Mouse (Mus musculus) heart, postnatal 0 days (tissue): ENCODE results near the gene Timp2. TPM values are rescaled to one million over a fixed set of nuclear protein-coding genes. Genes with fewer than 3 reads are reported as not detected.
A peak's percentile ranks its signal among the peaks of the same experiment; 100 is the strongest.

Experiments used
- ATAC-seq: fragments of 200-750 bp; cut with Nextera tagmentation; 2 replicates; pipeline ENCODE4 v1.8.0; 2017; ENCODE audit warnings: low read depth, moderate number of reproducible peaks, moderate library complexity; ENCODE audit not compliant: insufficient read depth
- DNase-seq: peaks from one replicate; pipeline ENCODE4 v3.0.0-alpha.2; 2016; ENCODE audit warnings: low spot score
- H3K27ac ChIP-seq: fragments of 300-500 bp; sonication (generic); 2 replicates; pipeline ENCODE4 v1.5.1; 2014; ENCODE audit warnings: low read depth, mild to moderate bottlenecking
- H3K27me3 ChIP-seq: fragments of 300-500 bp; sonication (generic); 2 replicates; pipeline ENCODE4 v1.6.1; 2014; ENCODE audit warnings: low read length, mixed read lengths; ENCODE audit not compliant: control insufficient read depth, insufficient read depth
- H3K36me3 ChIP-seq: fragments of 300-500 bp; sonication (generic); replicated peaks from 2 replicates; pipeline ENCODE4 v1.6.1; 2014; ENCODE audit warnings: low read length, mixed read lengths; ENCODE audit not compliant: control insufficient read depth, insufficient read depth
- H3K4me1 ChIP-seq: fragments of 300-500 bp; sonication (generic); 2 replicates; pipeline ENCODE4 v1.6.1; 2014; ENCODE audit warnings: antibody characterized with exemption; ENCODE audit not compliant: control insufficient read depth, insufficient read depth
- H3K4me2 ChIP-seq: fragments of 300-500 bp; sonication (generic); 2 replicates; pipeline ENCODE4 v1.6.1; 2014; ENCODE audit warnings: low read depth, mild to moderate bottlenecking, low read length, moderate library complexity
- H3K4me3 ChIP-seq: fragments of 300-500 bp; sonication (generic); 2 replicates; pipeline ENCODE4 v1.5.1; 2014; ENCODE audit warnings: low read depth, low read length
- H3K9ac ChIP-seq: fragments of 300-500 bp; sonication (generic); replicated peaks from 2 replicates; pipeline ENCODE4 v1.6.1; 2014; ENCODE audit warnings: low read depth, low read length, mixed read lengths
- H3K9me3 ChIP-seq: fragments of 300-500 bp; sonication (generic); replicated peaks from 2 replicates; pipeline ENCODE4 v1.6.1; 2016; ENCODE audit warnings: low read length; ENCODE audit not compliant: control insufficient read depth
- CTCF ChIP-seq: IDR thresholded peaks from 2 replicates; pipeline ENCODE4 v1.5.1; 2016; ENCODE audit warnings: antibody characterized with exemption, control low read depth, low read depth
- EP300 ChIP-seq: IDR thresholded peaks from 2 replicates; pipeline ENCODE4 v1.6.1; 2016; ENCODE audit warnings: antibody characterized with exemption, low read depth
- WGBS: fragments of 180-500 bp; shearing (Covaris S2); extraction: QIAGEN DNeasy Blood & Tissue Kit; methylation state at CpG from one replicate; pipeline ENCODE4 v1.1.7; 2014; 5-methylcytosine and 5-hydroxymethylcytosine counted together
- polyA plus RNA-seq: library from polyadenylated mRNA; unstranded; fragments of >200 nt; fragmentation: Nextera tagmentation; extraction: Ambion mirVana; gene quantifications from 2 replicates; pipeline ENCODE4 v1.2.1, GENCODE M21; 2015
- total RNA-seq: library from RNA; depleted of rRNA; stranded (reverse); fragments of >200 nt; gene quantifications from 2 replicates; pipeline ENCODE4 v1.2.3, GENCODE M21; 2014; ENCODE audit warnings: low replicate concordance

The Timp2 gene
- total and polyA plus RNA-seq, 2 experiments from 2014 or later, result 65.5 to 78.5 TPM

DNA sequence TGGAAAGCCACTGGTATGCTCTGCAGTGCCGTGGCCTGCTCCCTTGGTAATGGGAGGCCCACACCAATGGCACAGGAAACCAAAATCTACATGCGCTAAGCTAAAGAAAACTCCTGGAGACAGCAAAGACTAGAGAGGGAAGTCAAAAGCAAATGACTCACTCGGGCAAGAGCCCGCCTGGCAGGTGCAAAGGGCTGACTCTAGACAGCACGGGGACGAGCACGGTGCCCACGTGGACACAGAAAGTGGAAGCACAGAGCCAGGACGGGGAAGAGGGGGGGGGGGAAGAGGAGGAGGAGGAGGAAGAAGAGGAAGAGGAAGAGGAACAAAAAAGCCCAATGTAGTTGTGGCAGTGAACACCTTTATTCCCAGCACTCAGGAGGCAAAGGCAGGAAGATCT, 80.4 kb downstream of the Timp2 start:
- no peaks in the 10 kb centered on the region for H3K9me3 ChIP-seq
- no peak overlapping the region for H3K9ac ChIP-seq
- H3K4me1 ChIP-seq, result no peaks in the 10 kb centered on the region
- H3K27me3 ChIP-seq, result no peaks in the 10 kb centered on the region
- no peak for TF ChIP-seq EP300
- TF ChIP-seq CTCF, result no peak
- no peak overlapping the region for H3K4me2 ChIP-seq
- no peak overlapping the region for H3K27ac ChIP-seq
- ATAC-seq (no peak), DNase-seq (no peak)
- H3K36me3 ChIP-seq, result peaks cover 93% of the 10 kb centered on the region
- WGBS, result 91% methylated on average over 9 of the region's 9 CpGs
- no peak overlapping the region for H3K4me3 ChIP-seq

DNA sequence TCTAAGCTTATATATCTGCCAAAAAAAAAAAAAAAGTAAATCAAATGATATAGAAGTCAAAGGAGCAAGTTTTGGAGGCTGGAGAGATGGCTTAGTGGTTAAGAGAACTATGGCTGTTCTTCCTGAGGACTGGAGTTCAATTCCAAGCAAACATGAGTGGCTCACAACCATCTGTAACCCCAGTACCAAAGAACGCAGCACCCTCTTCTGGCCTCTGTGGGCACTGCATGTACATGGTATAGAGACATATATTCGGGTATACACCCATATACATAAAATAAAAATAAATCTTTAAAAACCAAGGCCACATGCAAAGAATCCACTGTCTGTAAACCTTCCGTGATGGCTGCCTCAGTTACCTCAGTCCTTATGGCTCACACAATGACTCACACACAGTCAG, 85.7 kb downstream of the Timp2 start:
- Histone ChIP-seq H3K4me1 (no peaks in the 10 kb centered on the region), H3K36me3 (peaks cover 96% of the 10 kb centered on the region), H3K4me2 (no peak overlapping the region), H3K9ac (no peak overlapping the region), H3K27ac (no peak overlapping the region), H3K27me3 (no peaks in the 10 kb centered on the region), H3K4me3 (no peak overlapping the region), H3K9me3 (no peaks in the 10 kb centered on the region)
- DNase-seq, result no peak
- no peak for ATAC-seq
- 93% methylated on average over 3 of the region's 3 CpGs for WGBS
- TF ChIP-seq EP300 (no peak), CTCF (no peak)

DNA sequence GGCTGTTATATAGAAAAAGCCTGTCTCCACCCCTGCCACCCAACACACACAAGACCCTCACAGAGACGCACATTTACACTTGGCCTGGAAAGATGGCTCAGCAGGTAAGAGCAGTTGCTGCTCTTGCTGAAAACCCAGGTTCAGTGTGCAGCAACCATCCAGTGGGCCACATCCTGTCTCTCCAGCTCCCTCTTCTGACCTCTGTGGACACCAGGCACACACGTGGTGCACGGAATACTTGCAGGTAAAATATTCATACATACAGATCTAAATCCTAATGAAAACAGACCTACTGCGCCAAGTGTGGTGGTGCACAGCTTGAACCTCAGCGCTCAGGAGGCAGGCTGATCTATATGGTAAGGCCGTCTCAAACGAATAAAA, 88.9 kb downstream of the Timp2 start:
- H3K4me1 ChIP-seq, result no peaks in the 10 kb centered on the region
- H3K9ac ChIP-seq, result no peak overlapping the region
- ATAC-seq (no peak), DNase-seq (no peak)
- no peak; the same call in 1 of the 2 replicates for TF ChIP-seq CTCF
- TF ChIP-seq EP300, result no peak
- H3K27ac ChIP-seq, result no peak overlapping the region
- no peak overlapping the region for H3K4me3 ChIP-seq
- peaks cover 96% of the 10 kb centered on the region for H3K36me3 ChIP-seq
- WGBS, result 85% methylated on average over 7 of the region's 7 CpGs
- H3K9me3 ChIP-seq, result no peaks in the 10 kb centered on the region
- H3K27me3 ChIP-seq, result no peaks in the 10 kb centered on the region
- no peak overlapping the region for H3K4me2 ChIP-seq

DNA sequence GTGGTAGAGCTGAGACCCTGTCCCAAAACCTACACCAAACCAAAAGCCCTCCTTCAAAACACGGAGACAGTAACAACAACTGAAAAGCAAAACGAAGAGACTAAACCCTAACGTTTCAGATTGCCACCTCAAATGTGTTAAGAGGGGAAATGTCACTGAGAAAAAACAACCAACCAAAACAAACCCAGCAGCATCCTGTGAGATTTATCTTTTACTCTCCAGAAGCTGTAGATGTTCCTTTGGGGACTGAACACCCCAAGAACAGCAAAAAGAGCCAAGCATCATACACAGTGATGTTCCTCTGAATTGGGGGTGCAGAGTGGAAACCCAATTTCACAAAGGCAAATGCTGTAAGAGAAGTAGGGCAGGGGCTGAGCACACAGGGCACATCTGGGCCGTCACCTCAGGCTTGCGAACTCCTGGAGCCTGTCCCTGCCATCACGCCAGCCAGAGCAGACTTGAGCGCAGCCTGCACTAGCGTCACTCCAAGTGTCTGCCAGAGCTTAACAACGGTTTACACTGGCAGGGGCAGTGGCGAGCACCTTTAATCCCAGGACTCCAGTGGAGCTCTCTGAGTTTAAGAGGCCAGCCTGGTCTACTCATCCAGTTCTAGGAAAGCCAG, 89.4 kb downstream of the Timp2 start:
- Histone ChIP-seq H3K4me2 (no peak overlapping the region), H3K27ac (no peak overlapping the region), H3K4me3 (no peak overlapping the region), H3K9me3 (no peaks in the 10 kb centered on the region), H3K36me3 (peaks cover 96% of the 10 kb centered on the region), H3K27me3 (no peaks in the 10 kb centered on the region), H3K9ac (no peak overlapping the region), H3K4me1 (no peaks in the 10 kb centered on the region)
- no peak for DNase-seq
- TF ChIP-seq CTCF, result no peak
- TF ChIP-seq EP300, result no peak
- no peak for ATAC-seq
- 75% methylated on average over 10 of the region's 10 CpGs for WGBS

DNA sequence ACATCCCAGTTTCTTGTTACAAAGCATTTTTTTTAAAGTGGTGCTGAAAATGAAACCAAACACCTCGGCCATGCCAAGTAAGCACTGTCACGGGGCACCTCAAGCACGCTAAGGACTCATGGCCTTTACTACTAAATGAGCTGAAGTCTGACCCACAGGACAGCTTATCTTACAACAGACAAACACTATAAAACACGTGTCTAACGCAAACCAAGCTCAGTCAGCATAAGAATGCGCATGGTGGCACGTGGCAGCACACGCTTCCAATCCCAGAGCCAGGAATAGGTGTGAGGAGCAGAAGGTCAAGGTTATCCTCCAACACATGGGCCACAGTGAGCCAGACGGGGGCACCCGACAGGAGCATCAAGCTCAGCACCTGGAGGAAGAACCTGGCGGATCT, 89.9 kb downstream of the Timp2 start:
- no peaks in the 10 kb centered on the region for H3K4me1 ChIP-seq
- ATAC-seq (peak; percentile 56; the same call in 1 of the 2 replicates), DNase-seq (no peak)
- H3K4me3 ChIP-seq, result no peak overlapping the region
- TF ChIP-seq CTCF (no peak), EP300 (no peak)
- H3K27ac ChIP-seq, result no peak overlapping the region
- no peaks in the 10 kb centered on the region for H3K9me3 ChIP-seq
- H3K36me3 ChIP-seq, result peaks cover 96% of the 10 kb centered on the region
- H3K9ac ChIP-seq, result no peak overlapping the region
- 64% methylated on average over 11 of the region's 11 CpGs for WGBS
- H3K27me3 ChIP-seq, result no peaks in the 10 kb centered on the region
- H3K4me2 ChIP-seq, result no peak overlapping the region

DNA sequence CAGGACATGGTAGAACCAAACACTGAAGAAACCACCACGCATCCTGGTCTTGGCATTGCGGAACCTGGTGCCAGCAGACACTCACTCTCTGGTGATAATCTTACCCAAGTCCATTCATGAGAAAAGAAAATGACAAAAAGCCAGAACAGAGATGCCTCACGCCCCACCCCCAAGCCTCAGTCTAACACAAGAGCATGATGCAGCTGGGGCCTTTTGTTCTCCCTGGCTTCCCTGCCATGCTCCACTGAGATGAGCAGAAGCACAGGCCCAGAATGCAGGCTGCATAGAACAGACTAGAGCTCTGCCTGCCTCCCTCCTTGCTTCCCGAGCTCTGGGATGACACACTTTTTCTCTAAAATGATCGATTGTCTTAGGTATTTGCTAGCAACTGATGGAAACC, 92.4 kb downstream of the Timp2 start:
- no peak for ATAC-seq
- Histone ChIP-seq H3K27me3 (no peaks in the 10 kb centered on the region), H3K36me3 (peaks cover 99% of the 10 kb centered on the region), H3K9ac (no peak overlapping the region), H3K4me3 (no peak overlapping the region), H3K27ac (no peak overlapping the region), H3K4me2 (no peak overlapping the region), H3K9me3 (no peaks in the 10 kb centered on the region), H3K4me1 (no peaks in the 10 kb centered on the region)
- TF ChIP-seq EP300 (no peak), CTCF (no peak)
- 91% methylated on average over 5 of the region's 5 CpGs for WGBS
- DNase-seq, result no peak
